Mouse (Mus musculus) midbrain, postnatal 0 days (tissue): ENCODE results near the gene Tnfsfm13. TPM values are rescaled to one million over a fixed set of nuclear protein-coding genes. Genes with fewer than 3 reads are reported as not detected.

Source experiments
- ATAC-seq: fragments of 200-750 bp; cut with Nextera tagmentation; 2 replicates; pipeline ENCODE4 v1.8.0; 2017; ENCODE audit warnings: moderate number of reproducible peaks, mild to moderate bottlenecking, moderate TSS enrichment, moderate library complexity; ENCODE audit not compliant: low FRiP score
- DNase-seq: peaks from one replicate; pipeline ENCODE4 v3.0.0-alpha.2; 2015; ENCODE audit warnings: low spot score
- H3K27ac ChIP-seq: fragments of 300-500 bp; sonication (generic); 2 replicates; pipeline ENCODE4 v1.5.1; 2014; ENCODE audit warnings: low read depth, mild to moderate bottlenecking, low read length, mixed read lengths
- H3K27me3 ChIP-seq: fragments of 300-500 bp; sonication (generic); 2 replicates; pipeline ENCODE4 v1.6.1; 2014; ENCODE audit warnings: low read length, control low read depth, mixed read lengths; ENCODE audit not compliant: insufficient read depth
- H3K36me3 ChIP-seq: fragments of 300-500 bp; sonication (generic); 2 replicates; pipeline ENCODE4 v1.6.1; 2014; ENCODE audit warnings: low read length, control low read depth, mixed read lengths; ENCODE audit not compliant: insufficient read depth
- H3K4me1 ChIP-seq: fragments of 300-500 bp; sonication (generic); 2 replicates; pipeline ENCODE4 v1.6.1; 2014; ENCODE audit warnings: mild to moderate bottlenecking, control low read depth, antibody characterized with exemption, low read length, mixed read lengths; ENCODE audit not compliant: insufficient read depth
- H3K4me2 ChIP-seq: fragments of 300-500 bp; sonication (generic); 2 replicates; pipeline ENCODE4 v1.6.1; 2014; ENCODE audit warnings: low read depth, mild to moderate bottlenecking, low read length, mixed read lengths; ENCODE audit not compliant: poor library complexity, severe bottlenecking
- H3K4me3 ChIP-seq: fragments of 300-500 bp; sonication (generic); 2 replicates; pipeline ENCODE4 v1.5.1; 2014; ENCODE audit warnings: low read depth, mild to moderate bottlenecking, low read length, moderate library complexity
- H3K9ac ChIP-seq: fragments of 300-500 bp; sonication (generic); replicated peaks from 2 replicates; pipeline ENCODE4 v1.6.1; 2014; ENCODE audit warnings: mild to moderate bottlenecking, low read length, moderate library complexity, mixed read lengths; ENCODE audit not compliant: poor library complexity, severe bottlenecking
- H3K9me3 ChIP-seq: fragments of 300-500 bp; sonication (generic); 2 replicates; pipeline ENCODE4 v1.6.1; 2016; ENCODE audit warnings: low read length, control low read depth
- CTCF ChIP-seq: IDR thresholded peaks from 2 replicates; pipeline ENCODE4 v1.5.1; 2016; ENCODE audit warnings: antibody characterized with exemption, mild to moderate bottlenecking
- WGBS: fragments of 180-500 bp; shearing (Covaris S2); extraction: QIAGEN DNeasy Blood & Tissue Kit; methylation state at CpG from one replicate; pipeline ENCODE4 v1.1.7; 2014; 5-methylcytosine and 5-hydroxymethylcytosine counted together
- polyA plus RNA-seq: library from polyadenylated mRNA; unstranded; fragments of >200 nt; fragmentation: Nextera tagmentation; extraction: Ambion mirVana; gene quantifications from 2 replicates; pipeline ENCODE4 v1.2.1, GENCODE M21; 2015
- total RNA-seq: library from RNA; depleted of rRNA; stranded (reverse); fragments of >200 nt; gene quantifications from 2 replicates; pipeline ENCODE4 v1.2.3, GENCODE M21; 2014

Gene Tnfsfm13
- total and polyA plus RNA-seq, 2 experiments from 2014 or later: 1.2 to 1.3 TPM

- Histone ChIP-seq H3K4me2 (no peak overlapping the region), H3K4me3 (no peak overlapping the region), H3K9ac (no peak overlapping the region), H3K27ac (peak overlapping the region; percentile 32; the same call in 1 of the 2 replicates), H3K36me3 (0 out of 2 replicates have a peak, but pooled peaks cover 2% of the 10 kb centered on the region), H3K9me3 (no peaks in the 10 kb centered on the region), H3K27me3 (no peaks in the 10 kb centered on the region), H3K4me1 (peaks cover 11% of the 10 kb centered on the region)
- ATAC-seq (no peak), DNase-seq (no peak)
- TF ChIP-seq CTCF: no peak
- 82% methylated on average over 12 of the region's 12 CpGs for WGBS
These were observed 11.7 kb downstream of the Tnfsfm13 start for GRCm38 (mm10) chr11:69684128-69684745.

DNA sequence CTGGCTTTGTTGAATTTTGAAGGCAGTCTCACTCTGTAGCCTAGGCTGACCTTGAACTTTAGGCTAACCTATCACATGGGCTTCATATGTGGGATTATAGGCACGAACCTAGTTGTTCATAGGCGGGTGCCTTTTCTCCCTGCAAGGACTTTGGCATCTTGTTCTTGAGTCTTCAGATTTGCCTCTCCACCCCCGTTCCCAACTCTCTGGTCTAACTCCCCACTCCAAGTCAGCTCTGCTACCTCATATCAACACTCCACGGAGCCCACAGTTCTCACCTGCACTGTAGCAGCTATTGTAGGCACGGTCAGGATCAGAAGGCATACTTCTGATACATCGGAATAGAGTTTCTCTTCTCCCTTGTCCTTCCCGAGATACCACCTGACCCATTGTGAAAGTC, 12.3 kb downstream of the Tnfsfm13 start:
- DNase-seq (no peak), ATAC-seq (no peak)
- H3K36me3 ChIP-seq: 0 out of 2 replicates have a peak, but pooled peaks cover 7% of the 10 kb centered on the region
- no peaks in the 10 kb centered on the region for H3K27me3 ChIP-seq
- no peak overlapping the region; the same call in 1 of the 2 replicates for H3K4me3 ChIP-seq
- 81% methylated on average over 7 of the region's 7 CpGs for WGBS
- no peaks in the 10 kb centered on the region for H3K9me3 ChIP-seq
- no peak for TF ChIP-seq CTCF
- peak overlapping the region; percentile 83 for H3K27ac ChIP-seq
- H3K4me2 ChIP-seq: peak overlapping the region; percentile 55; the same call in 1 of the 2 replicates
- H3K9ac ChIP-seq: no peak overlapping the region
- H3K4me1 ChIP-seq: peaks cover 11% of the 10 kb centered on the region

- DNase-seq (peak; percentile 95), ATAC-seq (peak; percentile 50; the same call in 1 of the 2 replicates)
- Histone ChIP-seq H3K4me2 (peak overlapping the region; percentile 91), H3K4me3 (peak overlapping the region; percentile 25), H3K27me3 (no peaks in the 10 kb centered on the region), H3K9ac (peak overlapping the region; percentile 54; the same call in 1 of the 2 replicates), H3K9me3 (no peaks in the 10 kb centered on the region), H3K27ac (peak overlapping the region; percentile 83), H3K36me3 (0 out of 2 replicates have a peak, but pooled peaks cover 7% of the 10 kb centered on the region), H3K4me1 (peaks cover 11% of the 10 kb centered on the region)
- peak; percentile 96 for TF ChIP-seq CTCF
- WGBS: 9% methylated on average over 12 of the region's 12 CpGs
These were observed 12.9 kb downstream of the Tnfsfm13 start for GRCm38 (mm10) chr11:69682840-69683533.

GRCm38 (mm10) chr11:69682209-69682839, 13.6 kb downstream of the Tnfsfm13 start:
- WGBS: 26% methylated on average over 24 of the region's 24 CpGs

DNA sequence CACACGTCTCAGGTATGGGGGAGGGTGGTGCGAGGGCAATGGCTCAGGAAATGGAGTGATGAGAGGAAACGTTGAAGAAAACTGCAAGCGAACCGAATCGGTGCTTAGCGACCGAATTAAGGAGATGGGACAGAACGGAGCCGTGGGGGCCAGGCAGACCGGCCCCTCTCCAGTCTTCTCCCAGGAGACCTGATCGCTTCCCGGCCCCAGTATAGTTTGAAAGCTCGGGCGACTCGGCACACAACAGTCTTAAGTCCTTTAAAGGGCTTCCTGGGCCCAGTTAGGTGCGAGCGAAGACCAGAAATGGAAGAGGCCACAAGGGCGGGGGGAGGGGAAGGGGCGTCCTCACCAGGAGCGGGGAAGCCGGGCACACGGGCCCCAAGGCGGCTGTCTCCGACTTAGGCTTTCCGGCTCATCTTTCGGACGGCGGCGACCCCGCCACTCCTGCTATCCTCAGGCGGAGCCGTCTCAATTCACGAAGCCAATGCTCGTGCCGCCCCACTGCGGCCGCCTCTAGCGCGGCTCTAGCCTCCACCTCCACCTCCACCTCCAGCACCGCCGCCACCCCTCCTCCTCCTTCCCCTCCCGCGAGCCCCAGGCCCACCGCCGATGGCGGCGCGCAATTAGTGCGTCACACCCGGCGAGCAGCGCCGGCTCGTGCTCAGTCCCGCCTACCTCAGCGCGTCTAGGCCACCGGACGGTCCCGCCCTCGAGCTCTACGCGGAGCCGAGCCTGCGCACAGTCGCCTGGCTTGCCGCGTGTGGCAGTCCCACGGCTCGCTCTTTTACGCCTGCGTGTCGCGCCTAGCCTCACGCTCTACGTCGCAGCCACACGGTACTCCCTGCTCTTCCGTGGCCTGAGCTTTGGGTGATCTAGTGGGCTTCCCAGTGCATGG, 14.3 kb downstream of the Tnfsfm13 start, which contains the start of gene Senp3:
Gene Senp3, minus strand, starts transcription at position 771 of the 895 bp plus-strand sequence.
- Histone ChIP-seq H3K4me3 (peak within 1 kb of the TSS; percentile 75), H3K27me3 (no peaks in the 10 kb centered on the region), H3K9ac (peak within 1 kb of the TSS; percentile 86), H3K9me3 (no peaks in the 10 kb centered on the region), H3K4me2 (peak within 1 kb of the TSS; percentile 91), H3K4me1 (peaks cover 11% of the 10 kb centered on the region), H3K36me3 (peaks cover 12% of the 10 kb centered on the region; the same call in 1 of the 2 replicates), H3K27ac (peak within 1 kb of the TSS; percentile 83)
- TF ChIP-seq CTCF: no peak
- ATAC-seq: peak; percentile 95
- DNase-seq: peak; percentile 98
- under 1% methylated on average over 68 of the region's 80 CpGs for WGBS

More at GRCm38 (mm10) chr11:69682209-69682839, 13.6 kb downstream of the Tnfsfm13 start:
- Histone ChIP-seq H3K4me2 (peak overlapping the region; percentile 91), H3K9me3 (no peaks in the 10 kb centered on the region), H3K9ac (peak overlapping the region; percentile 86), H3K4me3 (peak overlapping the region; percentile 75), H3K36me3 (0 out of 2 replicates have a peak, but pooled peaks cover 7% of the 10 kb centered on the region), H3K4me1 (peaks cover 11% of the 10 kb centered on the region), H3K27ac (peak overlapping the region; percentile 83), H3K27me3 (no peaks in the 10 kb centered on the region)
- ATAC-seq (no peak), DNase-seq (no peak)
- no peak for TF ChIP-seq CTCF
